Mouse (Mus musculus) megakaryocyte progenitor cell, adult 5-6 weeks (primary cell): ENCODE data around the gene U2af2. TPM values are rescaled to one million over a fixed set of nuclear protein-coding genes. Genes with fewer than 3 reads are reported as not detected.

Experiments
- ATAC-seq: replicated peaks from 2 replicates; pipeline ENCODE4 v1.8.0; 2016; ENCODE audit warnings: mild to moderate bottlenecking, moderate TSS enrichment, inconsistent platforms; ENCODE audit not compliant: poor library complexity
- total RNA-seq, 2 experiments: library from RNA; stranded (forward) in 1 of 2; stranded (reverse) in 1 of 2; fragments of 157-497, 149-512 nt in 1 of 2; fragments of 200-1000 nt in 1 of 2; gene quantifications; 2 replicates each; pipeline versions ENCODE4 v1.2.3 to v1.2.4; 2015 to 2017

Gene U2af2
- total RNA-seq, 2 experiments from 2014 or later, result 99.3 to 225 TPM

DNA sequence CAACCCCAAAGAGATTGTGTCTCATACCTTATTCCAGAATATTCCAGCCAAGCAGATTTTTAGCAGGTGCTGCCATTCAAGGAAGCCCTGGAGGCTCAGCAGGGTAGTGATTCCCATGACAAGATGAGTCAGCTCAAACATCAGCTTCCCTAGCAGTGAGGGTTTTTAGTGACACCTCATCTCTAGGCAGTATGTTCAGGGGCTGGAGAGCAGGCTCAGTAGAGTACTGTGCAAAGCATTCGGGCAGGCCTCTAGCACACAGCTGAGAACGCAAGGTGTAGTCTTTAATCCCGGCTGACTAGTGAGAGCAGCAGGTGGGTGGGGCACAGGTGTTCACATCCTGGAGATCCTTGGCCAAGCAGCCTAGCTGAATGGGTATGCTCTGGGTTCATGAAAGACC, 37.9 kb downstream of the U2af2 start:
- ATAC-seq, result no peak

DNA sequence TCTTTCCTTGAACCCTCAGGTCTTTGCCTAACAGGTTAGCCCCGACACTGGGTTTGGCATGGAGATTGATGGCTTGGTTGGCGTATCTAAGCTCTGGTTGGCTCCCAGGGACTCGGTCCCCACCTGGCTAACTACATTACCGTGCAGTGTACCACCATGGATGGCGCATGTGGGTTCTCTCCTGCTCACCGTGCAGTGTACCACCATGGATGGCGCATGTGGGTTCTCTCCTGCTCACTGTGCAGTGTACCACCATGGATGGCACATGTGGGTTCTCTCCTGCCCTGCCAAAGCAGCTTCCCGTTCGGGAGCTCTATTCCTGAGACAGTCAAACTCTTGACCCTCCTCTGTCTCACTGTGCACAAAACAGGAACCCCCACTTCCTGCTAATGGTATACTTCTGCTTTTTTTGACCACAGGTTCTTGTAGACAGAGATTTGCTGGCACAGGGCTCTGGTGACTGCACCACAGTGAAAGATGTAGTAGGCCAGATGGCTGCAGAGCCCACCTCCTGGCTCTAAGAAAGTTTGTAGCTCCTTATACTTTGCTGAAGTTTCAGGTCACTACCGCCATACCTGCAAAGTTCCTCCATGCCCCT, 39.2 kb downstream of the U2af2 start:
- ATAC-seq, result peak; percentile 92

DNA sequence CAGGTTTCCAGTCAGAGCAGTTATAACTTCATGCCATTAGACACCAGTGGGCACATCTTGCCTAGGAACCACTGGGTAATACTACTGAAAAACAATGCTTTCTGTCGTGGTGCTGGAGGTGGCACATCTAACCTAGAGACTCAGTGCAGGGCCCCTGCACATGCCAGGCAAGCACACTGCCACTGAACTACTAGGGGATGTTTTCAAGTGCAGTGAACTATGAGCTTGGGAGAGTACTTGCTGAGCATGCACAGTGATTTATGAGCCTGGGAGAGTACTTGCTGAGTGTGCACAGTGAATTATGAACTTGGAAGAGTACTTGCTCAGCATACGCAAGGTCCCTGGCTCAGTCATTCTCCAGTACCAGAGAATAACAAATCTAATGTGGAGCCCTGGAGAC, 40.6 kb downstream of the U2af2 start:
- ATAC-seq, result no peak

DNA sequence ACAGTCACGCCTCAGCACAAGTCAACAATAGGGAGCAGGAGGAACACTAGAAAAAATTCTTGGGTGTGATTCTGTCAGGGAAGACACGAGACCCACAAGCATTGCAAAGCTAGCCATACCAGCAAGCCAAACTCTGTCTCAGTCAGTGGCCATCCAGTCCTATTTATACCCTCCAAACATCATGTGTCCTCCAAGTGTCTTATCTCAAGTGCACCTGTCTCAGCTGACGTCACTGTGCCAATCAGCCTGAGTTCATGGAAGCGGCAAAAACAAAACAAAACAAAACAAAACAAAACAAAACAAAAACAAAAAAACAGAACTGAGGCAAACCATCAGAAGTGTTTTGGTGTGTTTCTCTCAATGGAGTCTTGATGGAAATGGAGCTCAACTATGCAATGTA, 46.3 kb downstream of the U2af2 start:
- no peak for ATAC-seq

DNA sequence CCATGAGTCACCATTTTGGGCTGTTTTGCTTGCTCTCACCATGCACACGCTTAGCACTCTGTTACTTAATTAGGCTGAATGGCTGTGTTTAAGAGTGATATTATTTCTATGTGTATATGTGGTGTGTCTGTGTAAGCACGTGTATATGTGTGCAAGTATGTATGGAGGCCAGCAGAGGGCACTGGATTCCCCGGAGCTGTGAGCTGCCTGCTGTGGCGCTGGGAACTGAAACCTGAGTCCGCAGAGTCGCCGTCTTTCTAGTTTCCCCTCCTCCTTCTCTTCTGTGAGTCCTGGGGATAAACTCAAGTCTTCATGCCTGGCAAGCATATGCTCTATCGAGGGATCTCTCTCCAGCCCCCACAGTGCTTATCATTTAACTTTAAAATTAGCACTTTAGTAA, 47.4 kb downstream of the U2af2 start:
- ATAC-seq, result no peak

DNA sequence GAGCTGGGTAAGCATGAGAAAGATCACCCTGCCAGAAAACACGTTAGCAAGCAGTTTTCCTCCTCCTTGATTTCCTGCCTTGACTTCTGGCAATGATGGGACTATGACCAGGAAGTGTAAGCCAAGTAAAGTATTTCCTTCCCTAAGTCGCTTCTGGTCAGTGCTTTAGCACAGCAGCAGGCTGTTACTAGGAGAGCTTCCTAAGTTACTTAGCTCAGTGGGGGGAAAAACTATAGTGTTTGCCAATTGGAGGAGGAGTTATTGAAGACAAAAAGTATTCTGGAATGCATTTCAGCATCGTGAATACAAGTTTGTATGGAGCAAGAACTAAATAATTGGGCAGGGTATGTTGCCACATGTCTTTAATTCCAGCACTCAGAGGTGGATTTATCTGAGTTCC, 50.8 kb downstream of the U2af2 start:
- no peak for ATAC-seq

DNA sequence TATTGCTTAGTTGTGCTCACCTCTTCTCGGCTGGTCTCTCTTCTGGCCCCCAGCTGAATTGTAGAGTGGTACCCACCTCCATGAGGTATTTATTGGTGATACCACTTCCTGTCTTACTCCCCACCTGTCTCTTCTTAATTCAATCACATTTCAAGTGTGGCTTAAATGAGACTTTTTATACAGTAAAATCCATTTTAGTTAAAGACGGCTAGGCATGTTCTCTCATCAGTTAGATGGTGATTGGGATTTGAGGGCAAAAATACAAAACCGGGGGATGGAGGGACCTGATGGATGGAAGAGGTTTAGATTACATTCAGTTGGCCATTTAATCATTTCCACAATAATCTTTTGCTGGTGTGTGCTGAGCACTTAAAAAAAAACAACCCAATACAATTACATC, 54.9 kb downstream of the U2af2 start, which contains the start of gene Rfpl4:
Rfpl4 (minus strand) TSS at position 101 of the 400 bp plus-strand sequence.
- ATAC-seq, result no peak

DNA sequence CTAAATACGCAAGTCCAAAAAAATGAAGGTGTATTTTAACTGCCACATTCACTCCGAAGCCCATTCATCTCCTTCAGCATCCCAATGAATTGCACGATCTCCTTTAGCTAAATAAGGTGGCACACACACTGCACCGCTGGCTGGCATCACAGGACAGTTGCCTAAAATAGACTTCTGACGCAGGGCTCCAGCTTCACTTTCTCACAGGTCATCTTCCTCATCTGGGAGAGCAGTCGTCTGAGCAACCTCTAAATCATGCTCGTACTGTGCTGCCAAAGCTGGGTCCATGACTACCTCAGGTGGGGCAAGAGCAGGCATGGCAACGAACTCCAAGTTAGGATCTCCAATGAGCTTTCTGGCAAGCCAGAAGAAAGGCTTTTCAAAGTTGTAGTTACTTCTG, 63.1 kb downstream of the U2af2 start:
- no peak for ATAC-seq

DNA sequence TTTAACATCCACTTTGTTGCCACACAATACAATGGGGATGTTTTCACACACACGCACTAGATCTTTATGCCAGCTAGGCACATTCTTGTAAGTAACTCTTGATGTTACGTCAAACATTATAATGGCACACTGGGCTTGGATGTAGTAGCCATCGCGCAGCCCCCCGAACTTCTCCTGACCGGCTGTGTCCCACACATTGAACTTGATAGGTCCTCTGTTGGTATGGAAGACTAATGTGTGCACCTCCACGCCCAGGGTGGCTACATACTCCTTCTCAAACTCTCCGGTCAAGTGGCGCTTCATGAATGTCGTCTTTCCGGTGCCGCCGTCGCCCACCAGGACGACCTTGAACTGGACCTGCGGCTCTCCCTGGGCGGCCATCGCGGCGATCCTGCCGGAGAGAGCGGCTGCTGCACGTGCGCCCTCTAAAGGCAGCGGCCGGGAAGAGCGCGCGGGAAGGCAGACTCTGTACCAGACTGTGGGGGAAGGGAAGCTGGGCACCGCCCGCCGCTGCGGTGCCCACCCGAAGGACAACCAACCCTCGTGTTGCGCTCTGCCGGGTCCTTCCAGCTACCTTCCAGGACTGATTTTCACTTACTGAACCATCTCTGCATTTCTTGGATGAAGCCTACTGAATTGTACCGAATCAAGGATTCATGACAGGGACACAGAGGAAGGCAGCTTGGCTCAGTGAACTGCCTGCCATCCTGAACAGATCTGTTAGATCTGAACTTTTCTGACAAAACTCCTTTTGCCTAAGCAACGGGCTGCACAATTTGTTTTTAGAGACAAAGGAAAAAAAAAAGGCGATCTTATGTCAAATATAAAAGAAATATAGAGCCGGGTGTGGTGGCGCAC, 63.8 kb downstream of the U2af2 start, which contains the start of gene Rasl2-9:
Rasl2-9 (minus strand) TSS at position 402 of the 858 bp plus-strand sequence.
- ATAC-seq, result peak; percentile 100

Other genes with a start within 250 kb of the U2af2 start
- 280 and 341 TPM in 2 replicates for gene Ube2s, start 249.6 kb upstream of the U2af2 start, total RNA-seq (2015)
- 169 and 190 TPM in 2 replicates for gene Ube2s, start 249.6 kb upstream of the U2af2 start, total RNA-seq (2017)
- 0.05 TPM in 1 of 2 replicates, not detected in the other for gene Shisa7, start 217.4 kb upstream of the U2af2 start, total RNA-seq (2015)
- gene Shisa7, start 217.4 kb upstream of the U2af2 start, total RNA-seq (2017), result not detected in 2 replicates
- gene Isoc2b, start 191.9 kb upstream of the U2af2 start, total RNA-seq (2015), result 9.1 and 13.4 TPM in 2 replicates
- gene Isoc2b, start 191.9 kb upstream of the U2af2 start, total RNA-seq (2017), result 34.9 and 98.1 TPM in 2 replicates
- 2.4 and 3.1 TPM in 2 replicates for gene Isoc2a, start 185.0 kb upstream of the U2af2 start, total RNA-seq (2015)
- gene Isoc2a, start 185.0 kb upstream of the U2af2 start, total RNA-seq (2017), result 7.3 and 8.7 TPM in 2 replicates
- gene Gm36210, start 155.6 kb upstream of the U2af2 start, total RNA-seq (2015), result not detected in 2 replicates
- gene Gm36210, start 155.6 kb upstream of the U2af2 start, total RNA-seq (2017), result not detected in 2 replicates
- gene Zfp628, start 146.9 kb upstream of the U2af2 start, total RNA-seq (2015), result 7.4 and 8.0 TPM in 2 replicates
- gene Zfp628, start 146.9 kb upstream of the U2af2 start, total RNA-seq (2017), result 1.9 and 2.7 TPM in 2 replicates
- gene Nat14, start 140.1 kb upstream of the U2af2 start, total RNA-seq (2015), result 0.20 and 0.64 TPM in 2 replicates
- gene Nat14, start 140.1 kb upstream of the U2af2 start, total RNA-seq (2017), result not detected in 2 replicates
- not detected in 2 replicates for gene Ssc5d, start 136.4 kb upstream of the U2af2 start, total RNA-seq (2015)
- 0.10 TPM in 1 of 2 replicates, not detected in the other for gene Ssc5d, start 136.4 kb upstream of the U2af2 start, total RNA-seq (2017)
- not detected in 2 replicates for gene Sbk2, start 97.7 kb upstream of the U2af2 start, total RNA-seq (2015)
- gene Sbk2, start 97.7 kb upstream of the U2af2 start, total RNA-seq (2017), result not detected in 2 replicates
- gene Sbk3, start 91.0 kb upstream of the U2af2 start, total RNA-seq (2015), result not detected in 2 replicates
- not detected in 2 replicates for gene Sbk3, start 91.0 kb upstream of the U2af2 start, total RNA-seq (2017)
- 11.1 and 14.3 TPM in 2 replicates for gene Zfp579, start 66.0 kb upstream of the U2af2 start, total RNA-seq (2015)
- gene Zfp579, start 66.0 kb upstream of the U2af2 start, total RNA-seq (2017), result 2.7 and 4.2 TPM in 2 replicates
- 11.0 and 13.0 TPM in 2 replicates for gene Zfp524, start 47.7 kb upstream of the U2af2 start, total RNA-seq (2015)
- gene Zfp524, start 47.7 kb upstream of the U2af2 start, total RNA-seq (2017), result 5.5 and 7.4 TPM in 2 replicates
- 35.6 and 39.2 TPM in 2 replicates for gene Fiz1, start 47.4 kb upstream of the U2af2 start, total RNA-seq (2015)
- 17.7 and 24.0 TPM in 2 replicates for gene Fiz1, start 47.4 kb upstream of the U2af2 start, total RNA-seq (2017)
- 1.9 and 4.6 TPM in 2 replicates for gene Gm44973, start 46.6 kb upstream of the U2af2 start, total RNA-seq (2015)
- not detected in 2 replicates for gene Gm44973, start 46.6 kb upstream of the U2af2 start, total RNA-seq (2017)
- 13.2 and 14.5 TPM in 2 replicates for gene Zfp865, start 41.8 kb upstream of the U2af2 start, total RNA-seq (2015)
- 12.4 and 14.4 TPM in 2 replicates for gene Zfp865, start 41.8 kb upstream of the U2af2 start, total RNA-seq (2017)
- 0.57 TPM in 1 of 2 replicates, not detected in the other for gene Ccdc106, start 41.6 kb upstream of the U2af2 start, total RNA-seq (2015)
- 0.21 TPM in 1 of 2 replicates, not detected in the other for gene Ccdc106, start 41.6 kb upstream of the U2af2 start, total RNA-seq (2017)
- gene 4632433K11Rik, start 28.0 kb upstream of the U2af2 start, total RNA-seq (2015), result not detected in 2 replicates
- gene 4632433K11Rik, start 28.0 kb upstream of the U2af2 start, total RNA-seq (2017), result 0.88 TPM in 1 of 2 replicates, not detected in the other
- gene Zfp784, start 23.7 kb upstream of the U2af2 start, total RNA-seq (2015), result 0.72 and 1.5 TPM in 2 replicates
- 1.6 and 1.7 TPM in 2 replicates for gene Zfp784, start 23.7 kb upstream of the U2af2 start, total RNA-seq (2017)
- 2.3 and 3.0 TPM in 2 replicates for gene Zfp580, start 10.6 kb upstream of the U2af2 start, total RNA-seq (2015)
- gene Zfp580, start 10.6 kb upstream of the U2af2 start, total RNA-seq (2017), result 0.24 and 0.67 TPM in 2 replicates
- 41.0 and 42.0 TPM in 2 replicates for gene Epn1, start 18.1 kb downstream of the U2af2 start, total RNA-seq (2015)
- gene Epn1, start 18.1 kb downstream of the U2af2 start, total RNA-seq (2017), result 37.0 and 51.5 TPM in 2 replicates
- gene Rfpl4, start 54.8 kb downstream of the U2af2 start, total RNA-seq (2015), result not detected in 2 replicates
- not detected in 2 replicates for gene Rfpl4, start 54.8 kb downstream of the U2af2 start, total RNA-seq (2017)
- not detected in 2 replicates for gene Rasl2-9, start 63.8 kb downstream of the U2af2 start, total RNA-seq (2015)
- gene Rasl2-9, start 63.8 kb downstream of the U2af2 start, total RNA-seq (2017), result not detected in 2 replicates
- not detected in 2 replicates for gene Vmn1r55, start 87.5 kb downstream of the U2af2 start, total RNA-seq (2015)
- not detected in 2 replicates for gene Vmn1r55, start 87.5 kb downstream of the U2af2 start, total RNA-seq (2017)
- not detected in 2 replicates for gene Vmn1r56, start 134.6 kb downstream of the U2af2 start, total RNA-seq (2015)
- not detected in 2 replicates for gene Vmn1r56, start 134.6 kb downstream of the U2af2 start, total RNA-seq (2017)
- gene Vmn1r57, start 156.3 kb downstream of the U2af2 start, total RNA-seq (2015), result not detected in 2 replicates
- gene Vmn1r57, start 156.3 kb downstream of the U2af2 start, total RNA-seq (2017), result not detected in 2 replicates